Mouse (Mus musculus) adrenal gland, postnatal 14 days (tissue): Measurements from ENCODE around the gene 5730409E04Rik. TPM values are rescaled to one million over a fixed set of nuclear protein-coding genes. Genes with fewer than 3 reads are reported as not detected.

ENCODE experiments used
- DNase-seq: peaks from one replicate; pipeline ENCODE4 v3.0.0; 2021; ENCODE audit warnings: mixed read lengths
- microRNA-seq, 2 experiments: library from miRNA; unstranded; fragments of <30 nt; microRNA quantifications; one replicate each; pipeline ENCODE4 v1.2.0; 2021
- total RNA-seq: library from RNA; stranded (reverse); gene quantifications from 2 replicates; pipeline ENCODE4 v1.2.3, GENCODE M21; 2021

The 5730409E04Rik gene
- total RNA-seq, 1 experiment from 2014 or later, result 8.8 TPM

DNA sequence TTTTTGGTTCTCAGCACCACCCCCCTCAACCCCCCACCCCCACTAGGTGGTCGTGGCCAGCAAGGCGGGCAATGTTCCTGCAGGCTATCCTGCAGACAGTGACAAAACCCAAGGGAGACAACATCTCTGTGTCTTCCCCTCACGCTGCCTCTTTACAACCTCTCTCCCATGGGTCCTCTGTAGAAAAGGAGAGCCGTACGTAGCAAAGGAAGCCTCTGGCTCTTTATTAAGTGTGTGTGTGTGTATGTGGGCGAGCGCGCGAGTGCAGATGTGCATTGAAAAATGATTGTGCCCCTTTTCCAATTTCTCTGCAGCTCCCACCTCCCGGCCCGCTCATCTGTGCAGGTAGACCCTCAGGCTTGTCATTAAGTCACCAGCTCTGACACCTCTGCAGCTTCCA is 26.7 kb downstream of the 5730409E04Rik start:
- DNase-seq, result no peak

DNA sequence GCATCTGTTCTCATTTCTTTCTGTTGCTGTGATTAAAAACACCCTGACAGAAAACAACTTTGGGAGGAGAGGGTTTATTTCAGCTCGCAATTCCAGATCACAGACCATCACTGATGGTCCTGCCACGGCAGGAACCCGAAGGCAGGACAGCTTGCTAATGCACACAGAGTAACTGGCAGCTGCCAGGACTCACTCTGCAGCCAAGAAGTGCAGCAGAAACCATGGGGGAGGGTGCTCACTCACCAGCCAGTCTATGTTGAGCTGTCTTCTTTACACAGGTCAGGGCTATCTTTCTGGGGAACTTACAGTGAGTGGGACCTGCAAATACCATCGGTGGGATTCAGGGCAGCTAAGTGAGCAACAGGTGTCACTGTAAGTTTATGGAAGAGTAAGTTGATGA is 27.8 kb downstream of the 5730409E04Rik start:
- no peak for DNase-seq

DNA sequence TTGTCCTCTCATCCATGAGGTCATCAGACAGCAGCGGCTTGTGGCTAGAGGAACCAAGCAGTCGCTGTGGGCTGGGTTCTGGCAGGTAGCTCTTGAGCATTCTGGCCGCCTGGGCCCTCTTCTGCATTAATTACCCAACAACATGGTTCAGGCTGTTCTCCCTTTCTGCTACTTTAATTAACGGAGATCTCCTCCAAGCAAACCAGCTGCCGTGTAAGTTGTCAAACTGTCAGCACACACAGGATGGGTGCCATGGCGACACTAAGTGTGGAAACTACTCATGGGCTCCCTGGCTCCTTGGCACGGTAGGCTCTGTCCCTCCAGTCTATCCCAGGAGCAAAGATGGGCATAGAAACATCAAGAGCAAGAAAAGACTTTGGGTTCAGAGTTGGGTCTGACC is 29.7 kb downstream of the 5730409E04Rik start:
- no peak for DNase-seq

DNA sequence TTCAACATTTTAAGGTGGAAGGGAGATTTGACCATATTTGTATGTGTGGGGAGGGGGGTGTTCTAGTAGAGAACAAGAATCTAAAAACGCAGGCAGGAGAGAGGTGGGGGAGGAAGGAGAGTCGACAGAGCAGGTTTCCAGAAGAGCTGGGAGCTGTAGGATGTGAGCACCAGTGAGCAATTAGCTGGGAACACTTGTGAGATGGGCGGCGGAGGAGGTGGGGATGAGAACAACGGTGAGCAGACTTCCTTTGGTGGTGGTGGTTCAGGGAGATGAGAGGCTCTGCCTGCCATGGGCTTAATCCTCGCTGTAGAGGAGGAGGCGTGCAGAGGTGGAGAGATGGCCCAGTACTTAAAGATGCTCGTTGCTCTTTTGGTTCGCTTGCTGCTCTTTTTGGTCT is 32.3 kb downstream of the 5730409E04Rik start:
- no peak for DNase-seq

DNA sequence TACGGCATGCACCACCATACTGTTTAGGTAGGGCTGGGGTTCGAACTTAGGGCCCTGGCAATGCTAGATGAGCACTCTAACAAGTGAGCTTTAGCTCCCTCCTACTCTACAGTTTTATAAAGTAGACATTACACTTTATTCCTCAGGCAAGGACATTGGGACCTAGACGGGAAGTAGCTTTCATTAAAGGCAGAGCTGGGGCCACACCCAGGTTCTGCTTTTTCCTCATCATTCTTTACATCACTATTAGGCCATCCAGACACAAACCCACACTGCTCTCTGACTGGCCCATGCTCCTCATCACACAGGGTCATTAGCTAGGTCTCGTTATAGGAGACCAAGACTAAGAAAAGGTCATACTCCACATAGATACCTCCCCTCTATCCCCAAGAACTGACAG is 34.2 kb downstream of the 5730409E04Rik start:
- DNase-seq, result no peak

DNA sequence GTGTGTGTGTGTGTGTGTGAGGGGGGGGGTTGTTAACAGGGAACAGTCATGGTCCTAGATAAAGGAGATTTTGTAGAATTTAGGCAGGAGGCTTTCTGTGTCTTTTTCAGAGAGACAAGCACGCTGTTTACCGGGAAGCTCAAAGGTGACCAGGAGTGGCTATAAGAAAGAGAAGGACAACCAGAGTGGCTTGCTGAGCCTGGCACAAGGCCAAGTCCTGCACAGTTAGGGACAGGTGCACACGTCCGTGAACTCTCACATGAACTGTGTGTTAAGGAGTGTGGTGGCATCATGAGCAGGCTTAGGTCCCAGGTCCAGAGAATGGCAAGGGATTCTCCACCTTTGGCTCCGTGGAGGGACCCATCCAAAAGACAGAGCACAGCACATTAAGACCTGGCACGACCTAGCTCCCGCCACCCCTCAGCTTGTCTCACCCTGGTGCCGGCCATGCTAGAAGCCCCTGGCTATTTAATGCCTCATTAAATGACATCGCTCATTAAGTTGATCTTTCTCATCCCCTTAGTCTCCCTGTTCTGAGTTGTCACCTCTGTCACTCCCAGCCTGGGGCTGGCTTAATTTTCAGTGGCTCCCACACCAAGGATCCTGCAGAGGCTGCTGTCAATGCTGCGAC is 34.8 kb downstream of the 5730409E04Rik start:
- DNase-seq, result no peak

DNA sequence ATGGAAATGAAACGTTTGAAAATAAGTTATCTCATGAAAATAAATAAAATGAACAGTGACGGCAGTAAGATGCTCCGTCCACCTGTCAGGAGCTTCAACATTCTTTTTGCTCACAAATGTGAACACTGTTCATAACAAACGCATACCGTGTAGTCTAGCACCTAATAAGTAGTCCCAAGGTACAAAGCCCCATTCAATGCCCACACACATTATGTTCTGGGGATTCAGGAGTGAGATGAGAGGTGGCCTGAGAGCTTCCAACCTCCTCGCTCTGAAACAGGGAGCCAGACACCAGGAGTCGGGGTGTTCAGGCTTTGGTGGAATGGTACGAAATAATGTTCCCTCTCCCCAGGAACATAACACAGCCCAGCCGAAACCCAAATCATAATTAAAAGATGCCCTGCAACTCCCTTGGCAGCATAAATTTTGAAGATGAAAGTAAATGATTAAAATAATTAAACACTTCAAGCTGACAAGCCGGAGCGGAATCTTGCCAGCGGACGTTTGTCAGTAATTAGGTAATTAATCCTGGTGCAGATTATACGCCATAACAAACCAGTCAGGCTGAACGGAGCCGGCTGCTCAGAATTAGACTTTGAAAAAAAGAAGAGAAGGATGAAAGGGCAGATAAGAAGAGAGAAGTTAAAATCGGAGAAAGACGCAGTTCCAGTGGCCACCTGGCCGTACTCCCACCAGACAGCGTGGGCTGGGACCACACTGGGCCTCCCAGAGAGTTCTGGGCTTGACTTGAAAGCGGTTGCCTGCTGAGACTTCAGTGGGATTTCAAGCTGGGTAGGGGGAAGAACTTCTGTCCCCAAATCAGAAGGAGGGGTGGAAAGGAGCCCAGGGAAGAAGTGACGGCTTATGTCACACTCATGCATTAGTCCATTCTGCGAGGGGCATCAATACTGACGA is 38.6 kb downstream of the 5730409E04Rik start:
- no peak for DNase-seq

DNA sequence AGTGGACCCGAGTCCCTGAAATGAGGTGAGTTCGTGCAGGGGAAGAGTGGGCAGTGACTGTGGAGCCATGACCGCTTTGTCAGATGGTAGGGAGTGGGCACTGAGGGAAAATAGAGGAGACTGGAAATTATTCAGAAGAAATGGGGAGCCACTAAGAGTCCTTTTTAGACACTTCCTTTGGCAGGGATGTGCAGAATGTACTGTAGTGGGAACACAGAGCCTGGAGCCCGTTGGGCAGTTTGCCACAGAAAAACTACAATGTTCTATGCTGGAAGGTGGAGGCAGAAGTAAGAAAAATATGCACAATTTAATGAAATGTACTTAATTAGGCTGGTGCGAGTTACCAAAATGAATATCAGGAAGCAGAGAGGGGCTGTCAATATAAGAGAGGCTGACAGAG is 43.5 kb downstream of the 5730409E04Rik start:
- no peak for DNase-seq

DNA sequence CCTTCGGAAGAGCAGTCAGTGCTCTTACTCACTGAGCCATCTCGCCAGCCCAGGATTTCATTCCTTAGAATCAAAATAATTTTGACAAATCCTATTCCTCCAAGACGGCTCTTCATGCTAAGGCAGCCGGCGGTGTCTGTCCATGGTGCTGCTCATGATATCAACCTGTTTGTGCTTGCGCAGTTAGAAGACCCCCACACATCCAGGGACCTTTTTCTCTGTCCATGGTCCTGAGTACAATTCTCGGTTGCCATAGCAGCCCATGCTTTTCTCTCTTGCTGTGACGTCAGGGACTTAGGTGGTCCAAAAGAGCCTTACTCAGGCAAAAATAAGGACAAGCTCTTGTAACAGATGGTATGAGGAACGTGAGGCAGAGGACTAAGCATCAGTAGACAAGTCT is 45.7 kb downstream of the 5730409E04Rik start:
- no peak for DNase-seq

DNA sequence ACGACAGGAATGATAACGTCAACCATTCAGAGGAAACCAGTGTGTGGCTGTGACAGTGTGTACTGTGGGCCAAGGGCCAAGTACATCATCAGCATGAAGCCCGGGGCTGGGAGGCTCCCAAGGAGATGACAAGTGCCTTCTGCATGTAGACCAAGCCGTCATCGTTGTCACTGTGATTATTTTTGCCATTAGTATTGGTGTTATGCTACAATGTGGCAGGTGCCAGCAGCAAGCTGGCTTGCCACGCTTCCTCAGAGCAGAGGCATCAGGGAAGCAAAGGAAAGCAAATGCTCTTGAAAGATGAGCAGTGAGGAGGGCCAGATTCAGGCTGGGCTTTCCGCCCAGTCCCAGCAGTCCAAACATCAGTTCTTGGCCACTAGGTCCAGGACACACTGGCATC is 51.6 kb downstream of the 5730409E04Rik start:
- no peak for DNase-seq

Small RNA genes lying within 50 kb of the gene (microRNA-seq; reads per million reads assigned to microRNA genes)
- 0.38 to 0.43 reads per million in 2 experiments for gene Mir7119

Other genes with a start within 250 kb of the 5730409E04Rik start
- 19.3 and 20.8 TPM in 2 replicates for gene Ago3, start 180.3 kb upstream of the 5730409E04Rik start, total RNA-seq
- 27.5 and 29.3 TPM in 2 replicates for gene Ago1, start 141.2 kb upstream of the 5730409E04Rik start, total RNA-seq
- 4.3 and 5.9 TPM in 2 replicates for gene Ago4, start 76.3 kb upstream of the 5730409E04Rik start, total RNA-seq
- gene Clspn, start 52.9 kb upstream of the 5730409E04Rik start, total RNA-seq, result 10.2 and 11.3 TPM in 2 replicates
- 184 and 190 TPM in 2 replicates for gene Psmb2, start 67.8 kb downstream of the 5730409E04Rik start, total RNA-seq
- not detected in 2 replicates for gene Tfap2e, start 126.4 kb downstream of the 5730409E04Rik start, total RNA-seq
- gene Ncdn, start 143.6 kb downstream of the 5730409E04Rik start, total RNA-seq, result 23.8 and 30.8 TPM in 2 replicates
- 28.9 and 32.4 TPM in 2 replicates for gene AU040320, start 143.7 kb downstream of the 5730409E04Rik start, total RNA-seq